Mouse (Mus musculus) intestine, embryonic 14.5 days (tissue): ENCODE measurements at regions not wholly inside any gene's neighbourhood (a gene's known extent, or its start where the extent isn't known, plus 50 kb on each side); places are given as distances from the start of the nearest gene placed in this dataset.

Source experiments
- ATAC-seq: fragments of 200-750 bp; cut with Nextera tagmentation; replicated peaks from 2 replicates; pipeline ENCODE4 v1.8.0; 2017; ENCODE audit warnings: low read depth, moderate number of reproducible peaks, moderate TSS enrichment, moderate library complexity; ENCODE audit not compliant: low FRiP score, low TSS enrichment
- DNase-seq: peaks from one replicate; pipeline ENCODE4 v3.0.0-alpha.2; 2018; ENCODE audit warnings: low spot score
- H3K27ac ChIP-seq: fragments of 300-500 bp; sonication (generic); 2 replicates; pipeline ENCODE4 v1.5.1; 2014; ENCODE audit warnings: low read depth, mild to moderate bottlenecking, control low read depth
- H3K27me3 ChIP-seq: fragments of 300-500 bp; sonication (generic); replicated peaks from 2 replicates; pipeline ENCODE4 v1.6.1; 2014; ENCODE audit warnings: low read length, control low read depth; ENCODE audit not compliant: control insufficient read depth, insufficient read depth
- H3K36me3 ChIP-seq: fragments of 300-500 bp; sonication (generic); 2 replicates; pipeline ENCODE4 v1.6.1; 2014; ENCODE audit warnings: low read length, control low read depth; ENCODE audit not compliant: control insufficient read depth, insufficient read depth
- H3K4me1 ChIP-seq: fragments of 300-500 bp; sonication (generic); replicated peaks from 2 replicates; pipeline ENCODE4 v1.6.1; 2014; ENCODE audit warnings: low read length, control low read depth, mixed read lengths; ENCODE audit not compliant: control insufficient read depth, insufficient read depth
- H3K4me2 ChIP-seq: fragments of 300-500 bp; sonication (generic); 2 replicates; pipeline ENCODE4 v1.6.1; 2014; ENCODE audit warnings: low read length
- H3K4me3 ChIP-seq: fragments of 300-500 bp; sonication (generic); 2 replicates; pipeline ENCODE4 v1.5.1; 2014; ENCODE audit warnings: low read depth, low read length, control low read depth, mixed read lengths
- H3K9ac ChIP-seq: fragments of 300-500 bp; sonication (generic); 2 replicates; pipeline ENCODE4 v1.6.1; 2014; ENCODE audit warnings: mild to moderate bottlenecking, low read length
- H3K9me3 ChIP-seq: fragments of 300-500 bp; sonication (generic); 2 replicates; pipeline ENCODE4 v1.6.1; 2016; ENCODE audit warnings: low read length, control low read depth; ENCODE audit not compliant: control insufficient read depth
- WGBS: fragments of 180-500 bp; shearing (Covaris S2); extraction: QIAGEN DNeasy Blood & Tissue Kit; methylation state at CpG from one replicate; pipeline ENCODE4 v1.1.7; 2014; 5-methylcytosine and 5-hydroxymethylcytosine counted together

DNA sequence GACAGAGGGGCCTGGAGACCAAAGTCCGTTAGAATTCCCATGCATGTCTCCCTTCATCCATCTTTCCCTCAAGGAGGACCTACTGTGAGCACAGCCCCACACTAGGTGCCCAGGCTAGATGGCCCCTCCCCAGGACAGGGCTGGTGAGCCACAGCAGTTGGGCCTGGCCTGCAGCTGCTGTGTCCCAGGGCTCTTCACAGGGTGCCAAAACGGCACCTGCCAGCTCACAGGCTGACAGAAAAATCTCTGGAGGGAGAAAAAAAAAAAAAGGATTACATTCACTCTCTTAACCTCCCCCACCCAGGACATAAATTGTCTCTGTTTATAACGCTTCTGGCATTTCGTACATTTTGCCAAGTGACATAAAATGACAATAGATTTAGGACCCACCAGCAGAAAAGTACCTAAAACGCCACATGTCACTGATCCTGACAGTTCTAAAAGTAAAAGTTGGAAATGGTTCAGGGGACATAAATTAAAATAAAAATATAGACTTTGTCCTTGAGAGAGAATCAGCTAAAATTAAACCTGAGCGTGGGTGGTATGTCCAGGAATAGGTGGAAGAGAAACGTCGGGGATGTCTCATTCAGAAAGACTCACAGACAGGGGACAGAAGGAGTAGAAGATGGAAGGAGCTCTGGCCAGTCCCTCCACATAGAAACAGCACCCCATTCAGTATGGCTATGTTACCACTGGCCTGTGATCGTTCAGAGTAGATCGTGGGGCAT is 212.5 kb downstream of the Cryba4 start:
- Histone ChIP-seq H3K4me2 (no peak overlapping the region), H3K9me3 (no peaks in the 10 kb centered on the region), H3K4me1 (peaks cover 9% of the 10 kb centered on the region; the same call in 1 of the 2 replicates), H3K36me3 (no peaks in the 10 kb centered on the region), H3K9ac (no peak overlapping the region), H3K4me3 (no peak overlapping the region), H3K27ac (no peak overlapping the region), H3K27me3 (no peaks in the 10 kb centered on the region)
- no peak for ATAC-seq
- 47% methylated on average over 10 of the region's 10 CpGs for WGBS
- DNase-seq: no peak

DNA sequence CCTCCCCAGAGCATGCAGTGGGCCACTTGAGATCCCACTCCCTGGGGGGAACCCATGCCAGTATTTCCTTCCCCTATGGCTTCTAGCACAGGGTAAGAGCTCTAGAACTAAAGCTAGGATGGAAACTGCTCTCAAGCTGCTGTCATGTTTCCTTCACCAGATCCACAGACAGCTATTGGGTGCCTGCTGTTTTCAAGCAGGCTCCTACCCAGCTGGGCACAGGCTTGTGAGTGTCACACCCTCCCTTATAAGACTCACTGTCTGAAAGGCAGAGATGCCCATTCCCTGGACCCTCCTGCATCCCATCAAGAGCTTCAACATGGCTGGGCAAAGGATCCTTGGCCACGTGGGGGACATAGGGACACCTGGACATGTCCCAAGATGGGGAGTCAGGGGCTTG is 211.6 kb downstream of the Cryba4 start:
- H3K9ac ChIP-seq: no peak overlapping the region
- ATAC-seq (no peak), DNase-seq (no peak)
- no peaks in the 10 kb centered on the region for H3K27me3 ChIP-seq
- H3K4me1 ChIP-seq: peaks cover 9% of the 10 kb centered on the region; the same call in 1 of the 2 replicates
- no peak overlapping the region for H3K4me3 ChIP-seq
- H3K36me3 ChIP-seq: no peaks in the 10 kb centered on the region
- no peak overlapping the region for H3K4me2 ChIP-seq
- 56% methylated on average over 1 of the region's 1 CpGs for WGBS
- no peak overlapping the region for H3K27ac ChIP-seq
- H3K9me3 ChIP-seq: no peaks in the 10 kb centered on the region

DNA sequence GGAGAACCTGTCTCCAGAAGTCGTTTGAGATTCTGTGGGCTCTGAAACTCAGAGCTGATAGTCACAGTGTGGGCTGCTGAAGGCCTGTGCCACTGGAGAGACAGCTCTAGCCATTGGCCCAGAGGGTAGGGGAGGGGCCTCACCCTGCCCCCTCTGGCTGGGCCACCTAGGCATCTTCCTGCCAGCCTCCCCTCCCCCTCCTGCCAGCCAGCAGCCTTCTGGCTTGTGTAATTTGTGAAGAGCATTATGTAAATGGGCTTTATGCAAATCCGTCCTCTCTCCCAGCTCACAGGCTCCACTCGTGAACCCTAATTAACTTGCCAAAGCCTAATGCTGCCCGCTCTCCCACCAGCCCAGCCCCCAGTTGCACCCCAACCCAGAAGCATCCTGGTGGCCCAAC is 211.0 kb downstream of the Cryba4 start:
- Histone ChIP-seq H3K4me3 (no peak overlapping the region), H3K4me1 (peaks cover 9% of the 10 kb centered on the region; the same call in 1 of the 2 replicates), H3K27ac (no peak overlapping the region), H3K9ac (no peak overlapping the region), H3K36me3 (no peaks in the 10 kb centered on the region), H3K27me3 (no peaks in the 10 kb centered on the region), H3K4me2 (no peak overlapping the region), H3K9me3 (no peaks in the 10 kb centered on the region)
- WGBS: 43% methylated on average over 4 of the region's 4 CpGs
- DNase-seq (no peak), ATAC-seq (no peak)

DNA sequence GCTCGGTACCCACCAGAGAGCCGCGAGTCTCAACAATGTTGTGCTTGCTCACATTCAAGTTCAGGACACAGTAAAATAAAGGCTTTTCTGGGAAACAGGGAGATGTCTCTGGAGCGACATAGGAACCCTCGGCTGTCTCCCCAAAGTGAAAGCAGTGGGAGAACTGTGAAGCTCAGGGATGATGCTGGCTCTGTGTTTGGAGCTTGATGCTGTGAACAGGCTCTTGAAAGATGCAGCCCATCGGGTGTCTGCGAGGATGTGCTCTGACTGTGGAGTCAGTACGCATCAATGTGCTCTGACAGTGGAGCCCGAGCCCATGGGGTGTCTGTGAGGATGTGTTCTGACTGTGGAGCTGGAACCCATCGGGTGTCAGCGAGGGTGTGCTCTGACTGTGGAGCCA is 210.1 kb downstream of the Cryba4 start:
- Histone ChIP-seq H3K9me3 (no peaks in the 10 kb centered on the region), H3K27me3 (no peaks in the 10 kb centered on the region), H3K9ac (no peak overlapping the region), H3K4me3 (no peak overlapping the region), H3K36me3 (no peaks in the 10 kb centered on the region), H3K4me2 (no peak overlapping the region), H3K4me1 (peaks cover under 1% of the 10 kb centered on the region; the same call in 1 of the 2 replicates), H3K27ac (no peak overlapping the region)
- no peak for DNase-seq
- 80% methylated on average over 11 of the region's 11 CpGs for WGBS
- ATAC-seq: no peak

DNA sequence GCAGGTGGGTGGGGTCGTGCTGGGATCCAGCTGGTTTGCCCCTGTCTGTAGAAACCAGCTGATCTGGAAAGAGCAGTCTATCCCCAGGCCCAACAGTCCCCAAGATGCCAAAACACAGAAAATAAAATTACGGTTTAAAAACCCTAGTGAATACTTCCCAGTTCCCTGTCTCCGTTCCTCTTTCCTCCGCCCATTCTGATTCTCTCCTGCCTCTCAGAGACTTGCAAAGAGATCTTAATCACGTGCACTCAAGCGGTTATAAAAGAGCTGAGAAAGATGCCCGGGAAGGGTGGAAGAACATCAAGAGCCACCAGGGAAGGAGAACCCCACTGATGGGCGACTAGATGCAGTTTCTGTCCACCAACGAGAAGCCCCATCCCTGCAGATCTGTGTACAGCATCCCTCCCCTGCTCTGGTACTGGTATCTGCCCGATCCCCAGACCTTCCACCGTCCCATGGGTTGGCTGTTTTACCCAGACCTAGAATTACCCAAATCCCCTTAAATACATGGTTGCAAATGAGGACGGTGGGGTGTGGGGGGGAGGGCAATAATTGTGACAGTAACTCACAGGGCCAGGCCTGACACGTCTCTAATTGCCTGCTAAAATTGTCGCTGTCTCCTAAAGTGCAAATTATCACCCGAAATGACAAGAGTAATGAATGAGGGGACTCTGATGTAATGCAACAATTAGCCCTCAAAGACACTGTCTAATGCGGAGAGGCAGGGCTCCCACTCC is 202.1 kb downstream of the Cryba4 start:
- H3K4me2 ChIP-seq: no peak overlapping the region
- H3K27ac ChIP-seq: no peak overlapping the region
- ATAC-seq (no peak), DNase-seq (no peak)
- 36% methylated on average over 16 of the region's 16 CpGs for WGBS
- H3K4me3 ChIP-seq: no peak overlapping the region
- H3K9ac ChIP-seq: no peak overlapping the region
- no peaks in the 10 kb centered on the region for H3K27me3 ChIP-seq
- H3K4me1 ChIP-seq: no peaks in the 10 kb centered on the region
- no peaks in the 10 kb centered on the region for H3K9me3 ChIP-seq
- H3K36me3 ChIP-seq: no peaks in the 10 kb centered on the region

DNA sequence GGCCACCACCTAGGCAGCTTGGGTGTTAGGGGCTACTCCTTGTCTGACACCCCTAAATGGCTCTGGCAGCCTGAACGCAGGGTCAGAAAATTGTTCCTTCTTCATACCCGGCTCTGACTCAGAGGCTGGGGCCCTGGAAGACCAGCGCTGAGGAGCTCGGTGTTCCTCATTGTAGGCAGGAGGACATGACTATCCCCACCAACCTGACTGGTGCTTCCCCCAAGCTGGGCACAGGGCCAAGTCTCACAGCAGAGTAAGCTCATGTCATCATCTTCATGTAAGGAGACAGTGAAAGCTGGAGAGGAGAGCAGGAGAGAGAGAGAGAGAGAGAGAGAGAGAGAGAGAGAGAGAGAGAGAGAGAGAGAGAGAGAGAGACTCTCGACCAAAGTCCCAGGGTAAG is 201.4 kb downstream of the Cryba4 start:
- Histone ChIP-seq H3K36me3 (no peaks in the 10 kb centered on the region), H3K4me3 (no peak overlapping the region), H3K9me3 (no peaks in the 10 kb centered on the region), H3K4me2 (no peak overlapping the region), H3K9ac (no peak overlapping the region), H3K27ac (no peak overlapping the region), H3K27me3 (no peaks in the 10 kb centered on the region), H3K4me1 (no peaks in the 10 kb centered on the region)
- DNase-seq (no peak), ATAC-seq (no peak)
- WGBS: 34% methylated on average over 5 of the region's 5 CpGs

DNA sequence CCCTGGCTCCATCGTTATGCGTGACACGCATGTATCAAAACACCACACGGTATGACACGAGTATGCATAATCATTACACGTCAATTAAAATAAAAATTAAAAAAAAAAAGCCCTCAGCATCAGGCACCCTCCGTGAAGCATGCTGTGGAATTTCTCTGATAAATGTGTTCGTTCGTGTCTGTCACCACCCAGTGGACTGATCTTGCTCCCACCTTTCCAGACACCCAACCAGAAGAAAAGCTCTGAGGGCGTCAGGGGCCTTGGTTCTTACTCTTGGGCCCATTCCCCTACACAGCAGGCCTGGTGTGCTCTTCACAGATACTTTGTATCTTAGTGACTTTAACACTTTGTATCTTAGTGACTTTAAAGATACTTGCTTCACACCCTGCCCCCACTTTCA is 200.5 kb downstream of the Cryba4 start:
- H3K4me2 ChIP-seq: no peak overlapping the region
- DNase-seq: no peak
- no peaks in the 10 kb centered on the region for H3K36me3 ChIP-seq
- H3K9ac ChIP-seq: no peak overlapping the region
- H3K4me1 ChIP-seq: no peaks in the 10 kb centered on the region
- no peak overlapping the region for H3K27ac ChIP-seq
- H3K9me3 ChIP-seq: no peaks in the 10 kb centered on the region
- 83% methylated on average over 10 of the region's 10 CpGs for WGBS
- H3K27me3 ChIP-seq: no peaks in the 10 kb centered on the region
- H3K4me3 ChIP-seq: no peak overlapping the region
- no peak for ATAC-seq

DNA sequence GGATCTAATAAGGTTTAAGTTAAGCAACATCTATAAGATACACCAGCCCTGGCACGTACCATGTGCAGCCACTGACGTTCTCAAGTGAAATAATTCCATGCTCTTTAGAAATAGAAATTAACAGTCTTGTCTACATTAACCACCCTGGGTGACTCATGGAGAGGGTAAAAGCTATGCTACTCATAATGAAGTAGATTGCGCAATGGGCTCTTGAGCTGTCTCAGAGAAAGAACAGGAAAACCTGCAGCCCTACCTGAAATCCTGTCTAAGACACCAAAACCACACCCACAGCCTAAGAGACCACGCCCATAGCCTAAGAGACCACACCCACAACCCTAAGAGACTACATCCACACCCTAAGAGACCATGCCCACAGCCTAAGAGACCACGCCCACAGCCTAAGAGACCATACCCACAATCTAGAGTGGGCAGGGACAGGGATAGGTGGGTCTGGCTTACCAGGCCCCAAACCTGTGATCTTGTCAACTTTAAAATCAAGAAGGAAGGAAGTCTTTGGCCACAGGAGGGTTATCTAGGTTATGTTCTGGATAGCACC is 198.6 kb downstream of the Cryba4 start:
- Histone ChIP-seq H3K27me3 (no peaks in the 10 kb centered on the region), H3K4me2 (no peak overlapping the region), H3K27ac (no peak overlapping the region), H3K4me1 (no peaks in the 10 kb centered on the region), H3K9ac (no peak overlapping the region), H3K9me3 (no peaks in the 10 kb centered on the region), H3K36me3 (no peaks in the 10 kb centered on the region), H3K4me3 (no peak overlapping the region)
- no peak for DNase-seq
- ATAC-seq: no peak
- 90% methylated on average over 5 of the region's 5 CpGs for WGBS
